ENCODE assay signal across 10 mouse cellular contexts in genomic region chr13:38346096-38346915, GRCm38 (mm10). TPM values are rescaled to one million over a fixed set of nuclear protein-coding genes. Genes with fewer than 3 reads are reported as not detected.
DNase-seq lines count a peak whose midpoint lies in the region; ATAC-seq and TF ChIP-seq lines count a peak whose summit lies in the region.
"Had no signal": no experiment of that assay in that cellular context is flagged by ENCODE, and none has a peak within 500 bp of the region (broad histone marks: within the 10 kb centered on the region; RNA-seq: fewer than 3 reads in every experiment).

No protein-coding gene starts in this region.

- H3K79me2 ChIP-seq in CH12.LX (replicated peaks; ENCODE audit: control insufficient read depth, extremely low read depth, insufficient read depth, poor library complexity, severe bottlenecking): no peaks in the 10 kb centered on the region

- H3K4me2 ChIP-seq in CH12.LX (ENCODE audit: insufficient read depth, low read depth, poor library complexity, severe bottlenecking): peak overlapping the region; percentile 80
- peak overlapping the region; percentile 70 for H3K4me2 ChIP-seq in forebrain, embryonic 12.5 days
- H3K4me2 ChIP-seq in intestine, embryonic 16.5 days (ENCODE audit: low read depth, low read length): peak overlapping the region; percentile 93
- peak overlapping the region; percentile 71 for H3K4me2 ChIP-seq in midbrain, embryonic 12.5 days (replicated peaks)

- H3K9me3 ChIP-seq in CH12.LX (replicated peaks; ENCODE audit: low read length): peaks cover 22% of the 10 kb centered on the region
- no peaks in the 10 kb centered on the region for H3K9me3 ChIP-seq in forebrain, embryonic 12.5 days
- H3K9me3 ChIP-seq in intestine, embryonic 16.5 days (ENCODE audit: control insufficient read depth, low read length): no peaks in the 10 kb centered on the region
- H3K9me3 ChIP-seq in midbrain, embryonic 12.5 days: no peaks in the 10 kb centered on the region

- peaks cover 7 to 21% of the 10 kb centered on the region in 2 experiments for H3K4me1 ChIP-seq in CH12.LX (ENCODE audit: control insufficient read depth in 1 of 2, insufficient read depth in 2 of 2)
- peaks cover 28% of the 10 kb centered on the region for H3K4me1 ChIP-seq in forebrain, embryonic 12.5 days
- H3K4me1 ChIP-seq in intestine, embryonic 16.5 days (ENCODE audit: control insufficient read depth, insufficient read depth, low read length): peaks cover 19% of the 10 kb centered on the region
- peaks cover 29% of the 10 kb centered on the region for H3K4me1 ChIP-seq in midbrain, embryonic 12.5 days

- 1% methylated on average over 61 of the region's 63 CpGs for WGBS in forebrain, embryonic 12.5 days
- under 1% methylated on average over 61 of the region's 63 CpGs for WGBS in intestine, embryonic 16.5 days
- under 1% methylated on average over 60 of the region's 63 CpGs for WGBS in midbrain, embryonic 12.5 days

- peak; percentile 28; the same call in 1 of the 2 replicates for ATAC-seq in forebrain, embryonic 12.5 days (ENCODE audit: low FRiP score)
- peak; percentile 16; the same call in 1 of the 2 replicates for ATAC-seq in intestine, embryonic 16.5 days
- 0 out of 2 replicates have a peak, but pooled peaks have one; percentile 11 for ATAC-seq in midbrain, embryonic 12.5 days (ENCODE audit: low FRiP score, low read depth)
- ATAC-seq in megakaryocyte-erythroid progenitor cell, adult 5-6 weeks (replicated peaks; ENCODE audit: low FRiP score, low TSS enrichment, poor library complexity, severe bottlenecking): no peak

- no peak for TF ChIP-seq EP300 in CH12.LX (IDR thresholded peaks at IDR 0.05; ENCODE audit: low read length)

- H3K27me3 ChIP-seq in CH12.LX (replicated peaks): no peaks in the 10 kb centered on the region
- peaks cover 70% of the 10 kb centered on the region for H3K27me3 ChIP-seq in forebrain, embryonic 12.5 days
- H3K27me3 ChIP-seq in intestine, embryonic 16.5 days (replicated peaks; ENCODE audit: control insufficient read depth, insufficient read depth, low read length): peaks cover 36% of the 10 kb centered on the region
- peaks cover 71% of the 10 kb centered on the region for H3K27me3 ChIP-seq in midbrain, embryonic 12.5 days

- dilution Hi-C loops in CH12.LX (cut with MboI; ENCODE audit: extremely low pct_ligation_motif_present, extremely low pct_unique_long_range_greater_than_20kb, low sequenced_read_pairs): no loop called here

- TF ChIP-seq POLR2A in CH12.LX (IDR thresholded peaks at IDR 0.05; ENCODE audit: low read depth, low read length): no peak

- H3K36me3 ChIP-seq in CH12.LX (replicated peaks in 1 of 2; ENCODE audit: control insufficient read depth in 1 of 2, insufficient read depth in 1 of 2, low read length in 1 of 2): peaks cover 0 to 7% of the 10 kb centered on the region in 2 experiments
- H3K36me3 ChIP-seq in forebrain, embryonic 12.5 days (replicated peaks): no peaks in the 10 kb centered on the region
- no peaks in the 10 kb centered on the region for H3K36me3 ChIP-seq in intestine, embryonic 16.5 days (ENCODE audit: control insufficient read depth, insufficient read depth, low read length)
- no peaks in the 10 kb centered on the region for H3K36me3 ChIP-seq in midbrain, embryonic 12.5 days

- peak overlapping the region in 2 of 3 experiments; percentile 28 to 58 for H3K4me3 ChIP-seq in CH12.LX (replicated peaks in 1 of 3; ENCODE audit: low read depth in 2 of 3, low read length in 2 of 3, poor library complexity in 1 of 3)
- H3K4me3 ChIP-seq in forebrain, embryonic 12.5 days (replicated peaks): peak overlapping the region; percentile 46
- peak overlapping the region; percentile 56 for H3K4me3 ChIP-seq in intestine, embryonic 16.5 days (ENCODE audit: low read length)
- H3K4me3 ChIP-seq in midbrain, embryonic 12.5 days: peak overlapping the region; percentile 50

- peak overlapping the region; percentile 2; the same call in 1 of the 2 replicates for H3K9ac ChIP-seq in CH12.LX (ENCODE audit: insufficient read depth, low read depth)
- peak overlapping the region; percentile 29; the same call in 1 of the 2 replicates for H3K9ac ChIP-seq in forebrain, embryonic 12.5 days
- peak overlapping the region; percentile 59 for H3K9ac ChIP-seq in intestine, embryonic 16.5 days (ENCODE audit: low read depth, low read length)
- H3K9ac ChIP-seq in midbrain, embryonic 12.5 days (replicated peaks): peak overlapping the region; percentile 34

- TF ChIP-seq CTCF in CH12.LX (conservative IDR thresholded peaks at IDR 0.05 in 1 of 2, IDR thresholded peaks at IDR 0.05 in 1 of 2; ENCODE audit: low read depth in 2 of 2, low read length in 2 of 2): no peak

- TF ChIP-seq RAD21 in CH12.LX (IDR thresholded peaks at IDR 0.05; ENCODE audit: low read depth, low read length): no peak

- in situ Hi-C loops in CH12.LX (cut with MboI; ENCODE audit: low pct_ligation_motif_present, low pct_unique_long_range_greater_than_20kb, low sequenced_read_pairs): loop anchor here (25.0 kb wide), 1 partner anchor 241 kb away; no protein-coding TSS in a partner anchor

- no peak overlapping the region for H3K27ac ChIP-seq in CH12.LX (ENCODE audit: insufficient read depth, low read depth)
- H3K27ac ChIP-seq in forebrain, embryonic 12.5 days: no peak overlapping the region
- no peak overlapping the region for H3K27ac ChIP-seq in intestine, embryonic 16.5 days (ENCODE audit: low read length)
- H3K27ac ChIP-seq in midbrain, embryonic 12.5 days (replicated peaks): no peak overlapping the region

- DNase-seq in cerebellum, postnatal 10 days: peak; percentile 36 to 39
- no peak for DNase-seq in cerebellum, adult 11-12 months
- no peak for DNase-seq in CH12.LX (ENCODE audit: extremely low read depth)
- no peak for DNase-seq in thymus, adult 18-20 months

TF ChIP-seq in CH12.LX, 34 proteins besides CTCF, POLR2A, EP300 and RAD21:
- TF ChIP-seq RCOR1 (conservative IDR thresholded peaks at IDR 0.05; ENCODE audit: low read depth, low read length): no peak
- TF ChIP-seq NRF1 (IDR thresholded peaks at IDR 0.05; ENCODE audit: low read depth, low read length): peak; percentile 70

RNA-seq across cellular contexts. Expression of gene Bmp6, which starts 1.4 kb away (rescaled TPM):
- 2.8 and 3.5 TPM in 2 replicates for total RNA-seq in CH12.LX (2012; rRNA removed)
- total RNA-seq in CH12.LX (2014; rRNA removed): 0.16 TPM in 2 replicates
- polyA plus RNA-seq in CH12.LX (2012; ENCODE audit: insufficient read length, low read depth): 0.38 and 0.77 TPM in 2 replicates
- 1.2 and 1.7 TPM in 2 replicates for polyA plus RNA-seq in forebrain, embryonic 12.5 days (2016; fragmentation: Nextera tagmentation; extraction: Ambion mirVana)
- 0.51 and 0.64 TPM in 2 replicates for polyA plus RNA-seq in intestine, embryonic 16.5 days (2015; fragmentation: Nextera tagmentation; extraction: Ambion mirVana)
- 2.5 and 3.1 TPM in 2 replicates for polyA plus RNA-seq in midbrain, embryonic 12.5 days (2016; fragmentation: Nextera tagmentation; extraction: Ambion mirVana)
- total RNA-seq in megakaryocyte-erythroid progenitor cell, adult 5-6 weeks (2014; fragmentation: Nextera tagmentation): not detected in 2 replicates
- not detected in 2 replicates for total RNA-seq in megakaryocyte-erythroid progenitor cell, adult 5-6 weeks (2017)
- total RNA-seq: common myeloid progenitor, adult 5-6 weeks had no signal
- polyA plus RNA-seq: C2C12 had no signal

Comparison
In these comparisons a context has a peak if more than half of its experiments do, and no peak if none do; other contexts are left out.
1. DNase-seq: peak in cerebellum, postnatal 10 days (2 of 2); none in cerebellum, adult 11-12 months (single experiment), CH12.LX (single experiment) and thymus, adult 18-20 months (0 of 2).
2. H3K9ac ChIP-seq: peak in every context shown above with its lines; median percentile 59 in intestine, embryonic 16.5 days; 34 in midbrain, embryonic 12.5 days; 29 in forebrain, embryonic 12.5 days; 2 in CH12.LX.
3. Peak in every context shown above with its lines, with median percentiles within 50 percentile points of each other: H3K4me2 ChIP-seq and H3K4me3 ChIP-seq.